Mouse (Mus musculus) inflammation-experienced regulatory T-cells, adult 16 weeks (primary cell): ENCODE measurements around the gene Spata3. TPM values are rescaled to one million over a fixed set of nuclear protein-coding genes. Genes with fewer than 3 reads are reported as not detected.

Experiments
- polyA plus RNA-seq: library from polyadenylated mRNA; unstranded; fragments of 100-300 nt; shearing (Covaris generic); gene quantifications from one replicate; pipeline ENCODE4 v1.2.1, GENCODE M21; 2017

The Spata3 gene
- polyA plus RNA-seq, result not detected

GRCm38 (mm10) chr1:86016516-86016915, at the start of gene Spata3:
Spata3 (plus strand) TSS chr1:86016816.

GRCm38 (mm10) chr1:86045848-86046805, 29.5 kb downstream of the Spata3 start, which contains the start of gene 2810459M11Rik:
2810459M11Rik (plus strand) TSS chr1:86045863.

GRCm38 (mm10) chr1:86064271-86064991, 47.8 kb downstream of the Spata3 start, which contains the start of gene Psmd1:
Psmd1 (plus strand) TSS chr1:86064387.

Other genes with a start within 250 kb of the Spata3 start
- gene A630001G21Rik, start 238.2 kb upstream of the Spata3 start, polyA plus RNA-seq, result 37.6 TPM
- gene Cab39, start 223.4 kb upstream of the Spata3 start, polyA plus RNA-seq, result 40.2 TPM
- 595 TPM for gene Itm2c, start 122.5 kb upstream of the Spata3 start, polyA plus RNA-seq
- gene 4933407L21Rik, start 88.3 kb upstream of the Spata3 start, polyA plus RNA-seq, result 0.69 TPM
- gene Gpr55, start 55.8 kb upstream of the Spata3 start, polyA plus RNA-seq, result 14.1 TPM
- not detected for gene 2810459M11Rik, start 29.0 kb downstream of the Spata3 start, polyA plus RNA-seq
- gene Psmd1, start 47.6 kb downstream of the Spata3 start, polyA plus RNA-seq, result 134 TPM
- 0.43 TPM for gene Htr2b, start 95.2 kb downstream of the Spata3 start, polyA plus RNA-seq
- not detected for gene Gm21972, start 116.8 kb downstream of the Spata3 start, polyA plus RNA-seq
- gene Armc9, start 138.0 kb downstream of the Spata3 start, polyA plus RNA-seq, result 11.0 TPM